Mouse (Mus musculus) midbrain, embryonic 10.5 days (tissue): ENCODE results near the gene Ing3. TPM values are rescaled to one million over a fixed set of nuclear protein-coding genes. Genes with fewer than 3 reads are reported as not detected.

Experiments used
- DNase-seq: peaks from one replicate; pipeline ENCODE4 v3.0.0-alpha.2; 2017; ENCODE audit warnings: low spot score
- H3K27ac ChIP-seq: fragments of 300-500 bp; sonication (generic); replicated peaks from 2 replicates; pipeline ENCODE4 v1.5.1; 2016; ENCODE audit warnings: mild to moderate bottlenecking
- H3K27me3 ChIP-seq: fragments of 300-500 bp; sonication (generic); 2 replicates; pipeline ENCODE4 v1.6.1; 2016; ENCODE audit warnings: low read depth, mild to moderate bottlenecking; ENCODE audit not compliant: poor library complexity, severe bottlenecking
- H3K36me3 ChIP-seq: fragments of 300-500 bp; sonication (generic); 2 replicates; pipeline ENCODE4 v1.6.1; 2016; ENCODE audit warnings: mild to moderate bottlenecking, moderate library complexity
- H3K4me1 ChIP-seq: fragments of 300-500 bp; sonication (generic); 2 replicates; pipeline ENCODE4 v1.6.1; 2016
- H3K4me3 ChIP-seq: fragments of 300-500 bp; sonication (generic); 2 replicates; pipeline ENCODE4 v1.5.1; 2016; ENCODE audit warnings: mild to moderate bottlenecking, moderate library complexity
- H3K9me3 ChIP-seq: fragments of 300-500 bp; sonication (generic); replicated peaks from 2 replicates; pipeline ENCODE4 v1.6.1; 2016; ENCODE audit warnings: mild to moderate bottlenecking
- WGBS: fragments of 180-500 bp; shearing (Covaris S2); methylation state at CpG from one replicate; pipeline ENCODE4 v1.1.7; 2016; 5-methylcytosine and 5-hydroxymethylcytosine counted together
- polyA plus RNA-seq: library from polyadenylated mRNA; unstranded; fragments of >200 nt; fragmentation: Nextera tagmentation; extraction: Ambion mirVana; gene quantifications from 2 replicates; pipeline ENCODE4 v1.2.1, GENCODE M21; 2016

Gene Ing3
- polyA plus RNA-seq, 1 experiment from 2014 or later, result 55.8 TPM

- WGBS, result 95% methylated on average over 6 of the region's 6 CpGs
- Histone ChIP-seq H3K4me1 (no peaks in the 10 kb centered on the region), H3K27me3 (no peaks in the 10 kb centered on the region), H3K27ac (no peak overlapping the region), H3K4me3 (no peak overlapping the region), H3K36me3 (no peaks in the 10 kb centered on the region), H3K9me3 (no peaks in the 10 kb centered on the region)
- no peak for DNase-seq
Observed at GRCm38 (mm10) chr6:22014291-22014911, 65.0 kb downstream of the Ing3 start.

- H3K27me3 ChIP-seq, result no peaks in the 10 kb centered on the region
- no peaks in the 10 kb centered on the region for H3K36me3 ChIP-seq
- no peak for DNase-seq
- no peak overlapping the region for H3K27ac ChIP-seq
- H3K4me3 ChIP-seq, result no peak overlapping the region
- H3K9me3 ChIP-seq, result no peaks in the 10 kb centered on the region
- H3K4me1 ChIP-seq, result no peaks in the 10 kb centered on the region
- WGBS, result 84% methylated on average over 7 of the region's 7 CpGs
Observed at GRCm38 (mm10) chr6:22017631-22018030, 68.3 kb downstream of the Ing3 start.

- Histone ChIP-seq H3K4me1 (no peaks in the 10 kb centered on the region), H3K4me3 (no peak overlapping the region), H3K27ac (no peak overlapping the region), H3K36me3 (no peaks in the 10 kb centered on the region), H3K9me3 (no peaks in the 10 kb centered on the region), H3K27me3 (no peaks in the 10 kb centered on the region)
- WGBS, result 81% methylated on average over 8 of the region's 8 CpGs
- DNase-seq, result no peak
Observed at GRCm38 (mm10) chr6:22018768-22019445, 69.5 kb downstream of the Ing3 start.

GRCm38 (mm10) chr6:22019637-22020036 is 70.3 kb downstream of the Ing3 start:
- DNase-seq, result no peak
- no peaks in the 10 kb centered on the region for H3K36me3 ChIP-seq
- H3K9me3 ChIP-seq, result no peaks in the 10 kb centered on the region
- no peak overlapping the region for H3K4me3 ChIP-seq
- H3K4me1 ChIP-seq, result no peaks in the 10 kb centered on the region
- H3K27me3 ChIP-seq, result no peaks in the 10 kb centered on the region
- H3K27ac ChIP-seq, result no peak overlapping the region
- 71% methylated on average over 10 of the region's 10 CpGs for WGBS

GRCm38 (mm10) chr6:22020696-22021095 is 71.3 kb downstream of the Ing3 start:
- Histone ChIP-seq H3K4me1 (peaks cover 5% of the 10 kb centered on the region), H3K27ac (no peak overlapping the region), H3K27me3 (no peaks in the 10 kb centered on the region), H3K4me3 (no peak overlapping the region), H3K9me3 (no peaks in the 10 kb centered on the region), H3K36me3 (no peaks in the 10 kb centered on the region)
- 88% methylated on average over 5 of the region's 5 CpGs for WGBS
- DNase-seq, result no peak

GRCm38 (mm10) chr6:22021315-22021714 is 71.9 kb downstream of the Ing3 start:
- Histone ChIP-seq H3K4me1 (peaks cover 11% of the 10 kb centered on the region), H3K4me3 (no peak overlapping the region), H3K36me3 (no peaks in the 10 kb centered on the region), H3K9me3 (no peaks in the 10 kb centered on the region), H3K27ac (no peak overlapping the region), H3K27me3 (no peaks in the 10 kb centered on the region)
- 89% methylated on average over 3 of the region's 3 CpGs for WGBS
- no peak for DNase-seq

- no peaks in the 10 kb centered on the region for H3K9me3 ChIP-seq
- H3K36me3 ChIP-seq, result no peaks in the 10 kb centered on the region
- DNase-seq, result no peak
- peaks cover 13% of the 10 kb centered on the region for H3K4me1 ChIP-seq
- H3K27me3 ChIP-seq, result no peaks in the 10 kb centered on the region
- H3K4me3 ChIP-seq, result no peak overlapping the region
- 87% methylated on average over 2 of the region's 2 CpGs for WGBS
- no peak overlapping the region for H3K27ac ChIP-seq
Observed at GRCm38 (mm10) chr6:22024168-22024567, 74.8 kb downstream of the Ing3 start.

Other genes with a start within 250 kb of the Ing3 start
- gene Tspan12, start 97.1 kb upstream of the Ing3 start, polyA plus RNA-seq, result 54.6 and 54.8 TPM in 2 replicates
- gene Cped1, start 36.3 kb downstream of the Ing3 start, polyA plus RNA-seq, result 10.0 and 10.4 TPM in 2 replicates